Mouse (Mus musculus) urinary bladder, postnatal 4 days (tissue): Measurements from ENCODE around the gene Asb18.

ENCODE experiments used
- DNase-seq, 2 experiments: peaks; one replicate each; pipeline ENCODE4 v3.0.0; 2021 to 2022; ENCODE audit warnings: low spot score in 2 of 2

The Asb18 gene

GRCm38 (mm10) chr1:89932616-89933015 lies 81.8 kb downstream of the Asb18 start:
- DNase-seq, result no peak

GRCm38 (mm10) chr1:89932021-89932423 lies 82.4 kb downstream of the Asb18 start:
- no peak for DNase-seq

- DNase-seq, result no peak
These were observed 83.3 kb downstream of the Asb18 start, which contains the start of gene Gbx2 for GRCm38 (mm10) chr1:89931120-89931519. Gene Gbx2 (minus strand): TSS chr1:89931179.

GRCm38 (mm10) chr1:89930551-89930950 lies 83.9 kb downstream of the Asb18 start:
- DNase-seq, result no peak

GRCm38 (mm10) chr1:89929721-89930505 lies 84.6 kb downstream of the Asb18 start:
- DNase-seq, result no peak

GRCm38 (mm10) chr1:89929181-89929580 lies 85.3 kb downstream of the Asb18 start:
- no peak for DNase-seq

- DNase-seq, result no peak
These were observed 85.8 kb downstream of the Asb18 start for GRCm38 (mm10) chr1:89928676-89929075.

- DNase-seq, result no peak
These were observed 87.3 kb downstream of the Asb18 start for GRCm38 (mm10) chr1:89927061-89927661.

- DNase-seq, result no peak
These were observed 87.8 kb downstream of the Asb18 start for GRCm38 (mm10) chr1:89926583-89927060.

- DNase-seq, result no peak
These were observed 88.8 kb downstream of the Asb18 start for GRCm38 (mm10) chr1:89925501-89926190.

GRCm38 (mm10) chr1:89923642-89924020 lies 90.8 kb downstream of the Asb18 start:
- DNase-seq, result no peak

GRCm38 (mm10) chr1:89922883-89923641 lies 91.4 kb downstream of the Asb18 start:
- no peak for DNase-seq

- DNase-seq, result no peak
These were observed 92.2 kb downstream of the Asb18 start for GRCm38 (mm10) chr1:89922282-89922681.

GRCm38 (mm10) chr1:89921806-89922205 lies 92.7 kb downstream of the Asb18 start:
- no peak for DNase-seq

GRCm38 (mm10) chr1:89919206-89919605 lies 95.3 kb downstream of the Asb18 start:
- DNase-seq, result no peak

- DNase-seq, result no peak
These were observed 96.4 kb downstream of the Asb18 start for GRCm38 (mm10) chr1:89918111-89918510.

GRCm38 (mm10) chr1:89913611-89914010 lies 100.9 kb downstream of the Asb18 start:
- no peak for DNase-seq

GRCm38 (mm10) chr1:89912392-89912791 lies 102.1 kb downstream of the Asb18 start:
- DNase-seq, result no peak

GRCm38 (mm10) chr1:89909796-89910195 lies 104.7 kb downstream of the Asb18 start:
- no peak for DNase-seq

- no peak for DNase-seq
These were observed 111.8 kb downstream of the Asb18 start for GRCm38 (mm10) chr1:89902641-89903040.

- no peak for DNase-seq
These were observed 112.2 kb downstream of the Asb18 start for GRCm38 (mm10) chr1:89902236-89902635.

- DNase-seq, result no peak
These were observed 113.1 kb downstream of the Asb18 start for GRCm38 (mm10) chr1:89901381-89901780.
